Mouse (Mus musculus) MEL-GATA-1-ER (cell line): ENCODE measurements around the gene Tnpo2.

ENCODE experiments used
- DNase-seq: peaks from one replicate; pipeline ENCODE4 v3.0.0-alpha.2; 2012; ENCODE audit warnings: low read depth; ENCODE audit errors: extremely low read depth

Gene Tnpo2

DNA sequence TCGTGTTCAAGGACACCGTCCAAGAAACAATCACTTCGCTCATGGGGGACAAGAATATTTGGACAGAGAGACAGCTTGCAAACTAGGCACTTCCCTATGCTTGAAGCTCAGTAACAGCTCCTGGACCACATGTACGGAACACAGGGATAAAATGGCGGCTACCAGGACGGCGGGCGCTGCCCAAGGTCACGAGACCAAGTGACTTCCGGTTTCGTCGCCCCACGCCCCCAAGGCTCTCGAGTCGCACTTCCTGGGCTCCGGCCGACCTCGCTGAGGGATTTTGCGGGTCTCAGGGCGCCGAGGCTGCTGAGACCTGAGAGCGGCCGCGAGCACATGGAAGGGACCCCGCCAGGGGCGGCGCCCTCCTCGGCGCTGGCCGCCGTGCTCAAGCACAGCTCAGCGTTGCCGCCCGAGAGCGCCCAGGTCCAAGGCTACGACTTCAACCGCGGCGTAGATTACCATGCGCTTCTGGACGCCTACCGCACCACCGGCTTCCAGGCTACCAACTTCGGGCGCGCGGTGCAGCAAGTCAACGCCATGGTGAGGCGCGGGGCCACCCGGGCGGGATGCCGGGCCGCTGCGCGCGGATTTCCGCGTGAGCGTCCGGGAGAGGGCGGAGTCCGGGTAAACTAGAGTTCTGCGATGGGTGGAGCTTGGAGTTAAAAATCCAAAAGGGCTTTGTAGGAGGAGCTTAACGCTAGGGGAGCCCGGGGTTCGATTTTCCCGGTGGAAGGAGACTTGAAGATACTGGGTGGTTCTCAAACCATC lies 35.0 kb downstream of the Tnpo2 start, which contains the start of gene Dhps:
Gene Dhps, plus strand, starts transcription at position 244 of the 768 bp plus-strand sequence.
- DNase-seq, result peak; percentile 86

DNA sequence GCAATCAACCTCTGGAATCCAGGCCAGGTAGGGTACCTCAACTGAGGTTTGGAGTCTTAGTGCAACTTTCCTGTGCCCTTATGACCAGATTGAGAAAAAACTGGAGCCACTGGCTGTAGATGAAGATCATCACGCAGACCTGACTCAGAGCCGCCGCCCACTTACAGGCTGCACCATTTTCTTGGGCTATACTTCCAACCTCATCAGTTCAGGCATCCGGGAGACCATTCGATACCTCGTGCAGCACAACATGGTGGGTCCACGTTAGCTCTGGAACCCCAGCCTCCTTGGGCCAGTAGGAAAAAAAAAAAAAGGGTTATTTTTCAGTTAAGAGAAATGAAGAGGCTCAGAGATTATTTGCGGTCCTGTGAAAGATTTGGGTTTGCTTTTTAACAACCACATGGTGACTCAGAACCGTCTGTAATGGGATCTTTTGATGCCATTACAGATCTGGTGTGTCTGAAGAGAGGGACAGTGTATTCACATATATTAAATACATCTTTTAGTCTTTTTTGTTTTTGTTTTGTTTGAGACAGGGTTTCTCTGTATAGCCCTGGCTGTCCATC lies 35.7 kb downstream of the Tnpo2 start:
- no peak for DNase-seq

DNA sequence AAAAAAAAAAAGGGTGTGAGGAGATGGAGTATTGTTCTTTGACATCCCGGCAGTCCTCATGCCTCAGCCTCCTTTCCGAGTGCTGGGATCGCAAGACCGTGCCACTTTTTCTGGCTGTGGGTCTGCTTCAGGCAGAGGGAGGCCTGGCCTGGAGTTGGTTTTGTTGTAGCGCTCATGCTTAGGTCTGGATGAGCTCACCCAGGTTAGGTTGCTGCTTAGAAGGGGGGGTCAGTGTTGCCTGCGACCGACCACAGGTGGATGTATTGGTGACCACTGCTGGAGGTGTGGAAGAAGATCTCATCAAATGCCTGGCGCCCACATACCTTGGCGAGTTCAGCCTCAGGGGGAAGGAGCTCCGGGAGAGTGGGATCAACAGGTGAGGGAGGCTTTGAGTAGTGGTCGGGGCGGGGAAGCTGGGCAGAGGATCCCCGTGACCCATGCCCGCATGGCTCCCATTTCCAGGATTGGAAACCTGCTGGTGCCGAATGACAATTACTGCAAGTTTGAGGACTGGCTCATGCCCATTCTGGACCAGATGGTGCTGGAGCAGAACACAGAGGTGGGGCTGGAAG lies 36.4 kb downstream of the Tnpo2 start:
- no peak for DNase-seq

DNA sequence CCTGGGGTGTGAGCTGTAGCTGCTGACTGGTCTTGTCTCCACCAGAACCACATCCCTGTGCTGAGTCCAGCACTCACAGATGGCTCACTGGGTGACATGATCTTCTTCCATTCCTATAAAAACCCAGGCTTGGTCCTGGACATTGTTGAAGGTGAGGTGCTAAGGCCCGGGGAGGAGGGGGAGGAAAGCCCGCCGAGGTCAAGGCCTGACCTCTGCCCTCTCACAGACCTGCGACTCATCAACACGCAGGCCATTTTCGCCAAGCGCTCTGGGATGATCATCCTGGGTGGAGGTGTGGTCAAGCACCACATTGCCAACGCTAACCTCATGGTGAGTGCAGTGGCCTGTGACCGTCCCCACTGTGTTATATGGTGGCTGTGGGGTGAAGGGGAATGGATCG lies 37.5 kb downstream of the Tnpo2 start:
- no peak for DNase-seq

GRCm38 (mm10) chr8:85074617-85075016 lies 37.9 kb downstream of the Tnpo2 start:
- DNase-seq, result no peak

DNA sequence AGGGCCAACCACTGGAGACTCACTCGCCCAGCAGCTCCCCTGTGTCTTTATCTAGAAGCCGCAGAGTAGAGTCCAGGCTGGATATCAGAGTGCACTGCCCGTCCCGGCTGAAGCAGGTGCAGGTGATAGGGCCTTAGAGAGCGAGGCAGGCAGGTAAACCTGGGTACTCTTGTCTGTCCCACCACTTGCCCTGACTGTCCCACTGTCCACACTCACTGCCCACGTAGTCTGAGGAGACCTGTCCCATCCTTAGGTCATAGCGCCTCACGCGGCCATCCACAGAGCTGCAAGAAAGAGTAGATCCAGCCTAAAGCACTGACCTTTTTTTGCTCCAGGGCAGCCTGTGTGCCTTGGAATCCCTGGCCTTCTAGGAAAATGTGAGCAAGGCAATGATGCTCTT lies 39.3 kb downstream of the Tnpo2 start:
- DNase-seq, result no peak

GRCm38 (mm10) chr8:85076993-85077392 lies 40.3 kb downstream of the Tnpo2 start:
- DNase-seq, result peak; percentile 70

DNA sequence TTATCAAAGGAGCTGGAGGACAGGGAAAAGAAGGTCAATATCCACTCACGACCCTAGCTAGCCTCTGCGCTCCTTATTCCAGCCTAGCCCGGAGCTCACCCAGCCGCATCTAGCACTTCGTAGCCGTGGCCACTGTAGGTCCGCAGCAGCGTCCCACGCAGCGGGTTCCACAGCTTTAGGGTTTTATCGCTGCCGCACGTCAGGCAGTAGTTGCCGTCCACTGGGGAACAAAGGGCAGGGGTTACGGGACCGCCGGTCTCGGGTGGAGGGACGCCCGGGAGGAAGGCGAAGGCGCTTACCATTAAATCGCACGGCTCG lies 43.5 kb downstream of the Tnpo2 start:
- DNase-seq, result no peak

DNA sequence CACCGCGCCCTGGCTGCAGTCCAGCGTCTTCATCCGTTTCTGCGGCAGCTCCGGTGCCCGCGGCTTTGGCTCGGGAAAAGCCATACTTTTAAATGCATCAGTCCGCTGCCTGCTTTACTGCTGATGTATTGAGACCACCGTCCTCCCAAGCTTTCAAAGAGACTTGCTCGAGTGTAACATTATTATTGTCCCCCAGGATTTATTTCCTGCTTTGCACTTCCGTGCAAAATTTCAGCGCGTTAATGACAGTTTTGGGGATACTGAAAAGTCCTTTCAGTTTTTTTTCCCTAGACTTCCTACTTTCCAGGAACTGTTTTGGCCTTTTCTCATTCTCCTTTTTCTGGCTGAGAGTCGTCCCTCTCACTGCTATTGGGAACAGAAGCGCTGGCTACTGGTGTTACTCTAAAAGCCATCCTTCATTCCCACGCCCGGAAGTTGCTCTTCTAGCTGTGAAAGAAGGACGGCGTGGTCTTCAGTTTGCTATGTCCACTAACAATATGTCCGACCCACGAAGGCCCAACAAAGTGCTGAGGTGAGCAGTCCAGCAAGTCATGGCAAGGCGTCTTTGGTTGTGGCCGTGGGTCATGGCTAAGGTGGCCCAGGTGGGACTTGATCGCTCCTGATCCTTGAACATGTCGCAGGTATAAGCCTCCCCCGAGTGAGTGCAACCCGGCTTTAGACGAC lies 44.0 kb downstream of the Tnpo2 start, which contains the start of gene Wdr83os:
Gene Wdr83os, plus strand, starts transcription at position 209 of the 684 bp plus-strand sequence.
- DNase-seq, result peak; percentile 80

- DNase-seq, result peak; percentile 94
Observed at GRCm38 (mm10) chr8:85081216-85081555, 44.5 kb downstream of the Tnpo2 start, which contains the start of gene Wdr83. Gene Wdr83, minus strand, starts transcription at chr8:85081306.

DNA sequence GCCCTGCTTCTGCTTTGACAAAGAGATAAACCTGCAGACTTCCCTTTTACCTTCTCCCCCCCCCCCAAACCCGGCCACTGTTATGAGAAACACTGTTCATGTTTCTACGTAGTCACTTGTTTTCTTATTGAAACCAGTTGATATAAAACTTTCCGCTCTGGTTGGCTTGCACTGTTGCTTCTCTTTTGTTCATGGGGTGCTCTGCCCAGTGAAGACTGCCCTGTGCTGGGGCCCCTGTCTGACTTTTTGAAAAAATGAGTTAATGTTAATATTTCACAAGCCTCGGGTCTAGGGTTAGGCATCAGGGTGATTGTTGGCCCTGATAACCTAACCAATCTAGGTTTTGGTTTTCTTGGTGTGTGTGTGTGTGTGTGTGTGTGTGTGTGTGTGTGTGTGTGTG lies 45.5 kb downstream of the Tnpo2 start:
- peak; percentile 55 for DNase-seq

DNA sequence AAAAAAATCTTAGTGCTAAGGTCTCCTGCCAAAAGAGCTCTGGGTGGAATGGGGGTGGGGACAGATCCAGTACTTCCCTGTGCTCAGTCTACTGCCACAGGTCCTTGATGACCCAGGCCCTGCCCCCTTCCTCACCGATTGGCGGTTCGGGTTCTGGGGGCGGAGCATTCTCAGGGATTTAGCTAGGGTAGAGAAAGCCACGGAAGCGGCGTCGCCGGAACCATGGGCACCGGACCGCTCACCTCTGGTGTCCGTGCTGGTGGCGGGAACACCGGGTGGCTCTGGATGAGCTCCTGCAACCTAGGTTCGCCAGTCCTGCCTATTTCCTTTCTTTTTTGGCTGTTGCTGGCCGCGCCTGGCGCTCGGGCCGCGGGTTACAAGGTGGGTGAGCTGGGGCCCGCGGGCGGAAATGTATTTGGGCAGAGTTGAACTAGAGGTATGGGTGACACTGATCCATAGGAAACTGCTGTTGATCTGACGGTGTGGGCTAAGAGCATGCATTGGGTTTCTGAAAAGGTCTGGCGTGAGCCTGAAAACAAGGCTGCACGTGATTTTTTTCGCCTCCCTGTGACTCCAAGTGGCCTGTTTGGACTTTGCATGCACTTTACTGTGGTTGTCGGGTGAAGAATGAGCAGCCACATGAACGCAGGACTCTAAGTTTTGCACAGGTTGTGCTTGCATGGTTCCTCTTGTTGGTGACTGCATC lies 46.5 kb downstream of the Tnpo2 start, which contains the start of gene Man2b1:
Gene Man2b1, plus strand, starts transcription at position 163 of the 706 bp plus-strand sequence.
- DNase-seq, result peak; percentile 83

DNA sequence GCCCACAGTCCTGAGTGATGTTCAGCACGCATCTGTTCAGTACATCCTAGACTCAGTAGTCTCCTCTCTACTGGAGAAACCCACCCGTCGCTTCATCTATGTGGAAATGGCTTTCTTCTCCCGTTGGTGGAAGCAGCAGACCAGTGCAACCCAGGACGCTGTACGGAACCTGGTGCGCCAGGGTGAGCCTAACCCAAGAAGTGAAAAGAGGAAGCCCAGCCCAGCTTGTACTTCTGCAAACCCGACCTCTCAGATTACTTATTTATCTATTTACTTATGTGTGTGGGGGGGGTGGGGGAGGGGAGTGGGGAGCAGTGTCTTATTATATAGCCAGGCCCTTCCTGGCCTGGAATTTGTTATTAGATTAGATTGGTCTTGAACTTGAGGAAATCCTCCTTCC lies 47.9 kb downstream of the Tnpo2 start:
- peak; percentile 75 for DNase-seq

GRCm38 (mm10) chr8:85086238-85086637 lies 49.5 kb downstream of the Tnpo2 start:
- no peak for DNase-seq

DNA sequence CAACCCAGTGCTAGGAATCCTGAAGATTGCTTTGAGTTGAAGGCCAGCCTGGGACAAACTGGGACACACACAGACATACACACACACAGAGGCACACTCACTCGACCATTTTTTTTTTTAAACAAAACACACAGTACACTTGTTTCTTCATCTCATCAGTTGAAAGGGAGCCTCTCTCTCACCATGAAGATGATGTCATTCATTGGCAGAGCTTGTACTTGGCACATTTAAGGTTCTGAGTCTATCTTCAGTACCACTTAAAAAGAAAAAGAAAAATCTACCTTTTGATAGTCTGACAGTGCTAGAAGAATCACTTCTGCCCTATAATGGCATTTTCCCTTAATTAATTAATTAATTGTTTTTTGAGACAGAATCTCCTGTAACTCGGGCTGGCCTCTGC lies 52.1 kb downstream of the Tnpo2 start:
- no peak for DNase-seq

DNA sequence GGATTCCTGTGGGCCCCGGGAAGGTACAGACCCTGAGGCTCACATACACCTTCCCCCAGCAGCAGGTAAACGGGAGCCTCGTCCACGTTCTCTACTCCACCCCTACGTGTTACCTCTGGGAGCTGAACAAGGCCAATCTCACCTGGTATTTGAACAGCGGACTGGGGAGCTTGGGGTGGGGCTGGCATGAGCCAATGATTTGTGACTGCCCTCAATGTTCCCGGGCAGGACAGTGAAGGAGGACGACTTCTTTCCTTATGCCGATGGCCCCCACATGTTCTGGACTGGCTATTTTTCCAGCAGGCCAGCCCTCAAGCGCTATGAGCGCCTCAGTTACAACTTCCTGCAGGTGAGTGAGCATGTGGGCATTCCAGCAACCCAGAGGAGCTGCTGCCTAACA lies 54.1 kb downstream of the Tnpo2 start:
- no peak for DNase-seq

- DNase-seq, result no peak
Observed at GRCm38 (mm10) chr8:85091526-85092090, 54.9 kb downstream of the Tnpo2 start.

DNA sequence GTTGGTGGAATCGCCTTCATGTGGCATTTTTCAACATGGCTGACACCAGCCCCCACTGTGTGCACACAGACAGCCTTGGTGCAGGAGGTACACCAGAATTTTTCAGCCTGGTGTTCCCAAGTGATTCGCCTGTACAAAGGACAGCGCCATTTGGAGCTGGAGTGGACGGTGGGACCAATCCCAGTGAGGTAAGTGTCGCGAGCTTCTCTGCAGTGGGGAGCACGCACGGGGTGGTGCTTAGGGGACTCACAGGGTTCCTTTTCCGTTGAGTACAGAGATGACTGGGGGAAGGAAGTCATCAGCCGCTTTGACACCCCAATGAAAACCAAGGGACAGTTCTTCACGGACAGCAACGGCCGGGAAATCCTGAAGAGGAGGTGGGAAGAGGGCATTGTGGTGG lies 58.3 kb downstream of the Tnpo2 start:
- DNase-seq, result no peak

- DNase-seq, result no peak
Observed at GRCm38 (mm10) chr8:85095566-85095965, 58.9 kb downstream of the Tnpo2 start.

DNA sequence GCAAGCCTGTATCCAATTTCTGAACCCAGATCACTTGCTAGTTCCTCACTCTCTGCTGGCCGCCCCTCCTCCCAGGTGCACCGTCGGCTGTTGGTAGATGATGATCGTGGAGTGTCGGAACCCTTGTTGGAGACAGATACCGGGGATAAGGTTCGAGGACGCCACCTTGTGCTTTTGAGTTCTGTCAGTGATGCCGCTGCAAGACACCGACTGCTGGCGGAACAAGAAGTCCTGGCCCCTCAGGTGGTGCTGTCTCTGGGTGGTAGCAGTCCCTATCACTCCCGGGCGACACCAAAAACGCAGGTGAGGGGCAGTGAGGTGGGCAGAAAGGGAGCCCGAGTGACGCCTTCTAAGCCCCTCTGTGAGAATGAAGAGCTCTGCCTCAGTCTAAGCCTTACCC lies 59.5 kb downstream of the Tnpo2 start:
- DNase-seq, result no peak

DNA sequence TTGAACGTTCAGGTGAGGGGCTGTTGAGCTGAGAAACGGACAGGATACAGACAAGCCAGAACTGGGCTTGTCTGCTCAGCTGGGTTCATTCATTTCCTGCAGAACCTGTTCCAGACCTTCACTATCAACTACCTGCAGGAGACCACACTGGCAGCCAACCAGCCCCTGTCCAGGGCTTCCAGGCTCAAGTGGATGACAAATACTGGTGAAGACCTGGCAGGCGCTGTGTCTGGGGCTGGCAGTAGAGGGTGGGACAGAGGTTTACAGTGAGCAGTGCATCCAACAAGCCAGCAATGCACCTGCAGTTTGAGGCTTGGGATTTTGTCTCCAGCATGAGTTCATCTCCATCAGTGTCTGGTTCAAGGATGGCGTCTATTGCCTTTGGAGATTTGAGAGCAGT lies 60.1 kb downstream of the Tnpo2 start:
- DNase-seq, result no peak
